Mouse (Mus musculus): ENCODE measurements around the gene Snx30. TPM values are rescaled to one million over a fixed set of nuclear protein-coding genes. Genes with fewer than 3 reads are reported as not detected.

The Snx30 gene
- total RNA-seq (2017), result 25.9 and 28.8 TPM in 2 replicates

GRCm38 (mm10) chr4:59805181-59805967 lies at the start of gene Snx30:
Gene Snx30 (plus strand): TSS chr4:59805840.
- ATAC-seq (replicated peaks; ENCODE audit: low read depth, poor library complexity, severe bottlenecking), result peak; percentile 36

- no peak; the same call in 1 of the 2 replicates for ATAC-seq (replicated peaks; ENCODE audit: low read depth, poor library complexity, severe bottlenecking)
Measured at GRCm38 (mm10) chr4:59756332-59757082, 49.1 kb upstream of the Snx30 start.

- ATAC-seq (replicated peaks; ENCODE audit: low read depth, poor library complexity, severe bottlenecking), result no peak
Measured at GRCm38 (mm10) chr4:59757452-59758435, 47.9 kb upstream of the Snx30 start.

GRCm38 (mm10) chr4:59760016-59760415 lies 45.6 kb upstream of the Snx30 start:
- no peak for ATAC-seq (replicated peaks; ENCODE audit: low read depth, poor library complexity, severe bottlenecking)

- ATAC-seq (replicated peaks; ENCODE audit: low read depth, poor library complexity, severe bottlenecking), result peak; percentile 58; the same call in 1 of the 2 replicates
Measured at GRCm38 (mm10) chr4:59760636-59761364, 44.8 kb upstream of the Snx30 start.

- peak; percentile 59 for ATAC-seq (replicated peaks; ENCODE audit: low read depth, poor library complexity, severe bottlenecking)
Measured at GRCm38 (mm10) chr4:59761365-59761729, 44.3 kb upstream of the Snx30 start.

- ATAC-seq (replicated peaks; ENCODE audit: low read depth, poor library complexity, severe bottlenecking), result no peak
Measured at GRCm38 (mm10) chr4:59764950-59765349, 40.7 kb upstream of the Snx30 start.

- ATAC-seq (replicated peaks; ENCODE audit: low read depth, poor library complexity, severe bottlenecking), result no peak
Measured at GRCm38 (mm10) chr4:59765385-59766005, 40.1 kb upstream of the Snx30 start.

- peak; percentile 77 for ATAC-seq (replicated peaks; ENCODE audit: low read depth, poor library complexity, severe bottlenecking)
Measured at GRCm38 (mm10) chr4:59767717-59768116, 37.9 kb upstream of the Snx30 start.

- ATAC-seq (replicated peaks; ENCODE audit: low read depth, poor library complexity, severe bottlenecking), result no peak
Measured at GRCm38 (mm10) chr4:59772171-59772879, 33.3 kb upstream of the Snx30 start.

GRCm38 (mm10) chr4:59777828-59778227 lies 27.8 kb upstream of the Snx30 start:
- ATAC-seq (replicated peaks; ENCODE audit: low read depth, poor library complexity, severe bottlenecking), result no peak

GRCm38 (mm10) chr4:59780568-59780967 lies 25.1 kb upstream of the Snx30 start:
- ATAC-seq (replicated peaks; ENCODE audit: low read depth, poor library complexity, severe bottlenecking), result no peak

GRCm38 (mm10) chr4:59782853-59783684 lies 22.6 kb upstream of the Snx30 start:
- peak; percentile 24 for ATAC-seq (replicated peaks; ENCODE audit: low read depth, poor library complexity, severe bottlenecking)

- peak; percentile 94 for ATAC-seq (replicated peaks; ENCODE audit: low read depth, poor library complexity, severe bottlenecking)
Measured at GRCm38 (mm10) chr4:59783685-59784279, 21.9 kb upstream of the Snx30 start.

GRCm38 (mm10) chr4:59785412-59785811 lies 20.2 kb upstream of the Snx30 start:
- ATAC-seq (replicated peaks; ENCODE audit: low read depth, poor library complexity, severe bottlenecking), result no peak

GRCm38 (mm10) chr4:59786661-59787060 lies 19.0 kb upstream of the Snx30 start:
- peak; percentile 50 for ATAC-seq (replicated peaks; ENCODE audit: low read depth, poor library complexity, severe bottlenecking)

- no peak for ATAC-seq (replicated peaks; ENCODE audit: low read depth, poor library complexity, severe bottlenecking)
Measured at GRCm38 (mm10) chr4:59787126-59787525, 18.5 kb upstream of the Snx30 start.
